Mouse (Mus musculus): ENCODE measurements around the gene Esrrg. TPM values are rescaled to one million over a fixed set of nuclear protein-coding genes. Genes with fewer than 3 reads are reported as not detected.
A peak's percentile ranks its signal among the peaks of the same experiment; 100 is the strongest.

Esrrg gene
- polyA plus RNA-seq, 1 experiment from 2014 or later = 1.2 TPM

DNA sequence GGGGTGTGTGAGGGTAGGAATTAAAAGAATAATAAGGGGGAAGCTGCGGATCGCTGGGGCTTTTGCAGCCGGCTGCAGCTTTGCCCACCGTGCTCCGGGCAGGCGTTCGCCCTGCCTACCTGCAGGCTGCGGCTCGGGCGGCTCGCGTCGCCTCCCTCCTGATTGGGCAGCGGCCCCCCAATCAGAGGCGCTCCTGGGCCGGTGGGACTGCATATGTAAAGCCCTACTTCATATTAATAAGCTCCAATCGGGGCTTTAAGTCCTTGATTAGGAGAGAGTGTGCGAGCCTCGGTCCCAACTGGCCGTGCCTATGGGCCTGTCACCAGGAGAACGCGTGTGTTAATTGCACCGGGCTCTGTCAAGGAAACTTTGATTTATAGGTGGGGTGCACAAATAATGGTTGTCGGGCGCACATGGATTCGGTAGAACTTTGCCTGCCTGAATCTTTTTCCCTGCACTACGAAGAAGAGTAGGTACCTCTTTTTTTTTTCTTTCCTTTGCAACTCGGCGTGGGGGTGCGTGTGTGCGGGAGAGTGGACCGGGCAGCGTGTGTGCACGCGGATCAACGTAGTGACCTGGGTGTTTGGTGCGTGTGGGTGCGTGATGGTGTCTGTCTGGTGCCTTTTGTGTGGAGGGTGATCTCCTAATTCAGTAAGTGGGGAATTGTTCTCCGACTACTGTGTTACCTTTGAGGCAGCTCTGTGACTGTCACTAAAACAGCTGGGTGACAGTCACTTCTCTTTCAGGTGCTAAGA, 389.2 kb downstream of the Esrrg start:
- under 1% methylated on average over 39 of the region's 39 CpGs for WGBS
- DNase-seq (ENCODE audit: low spot score) (peak; percentile 85), ATAC-seq (ENCODE audit: insufficient number of reproducible peaks, low FRiP score, low TSS enrichment, low read depth) (peak; percentile 82)
- Histone ChIP-seq H3K4me2 (ENCODE audit: low read depth, severe bottlenecking) (peak overlapping the region; percentile 80), H3K27ac (replicated peaks; ENCODE audit: low read depth, low read length) (no peak overlapping the region), H3K4me1 (ENCODE audit: control insufficient read depth, insufficient read depth, low read length) (no peaks in the 10 kb centered on the region), H3K9ac (ENCODE audit: low read length) (no peak overlapping the region), H3K36me3 (ENCODE audit: control insufficient read depth, insufficient read depth, low read length) (no peaks in the 10 kb centered on the region), H3K4me3 (ENCODE audit: low read depth, low read length) (peak overlapping the region; percentile 30), H3K27me3 (ENCODE audit: control insufficient read depth, insufficient read depth, low read length) (no peaks in the 10 kb centered on the region), H3K9me3 (ENCODE audit: control insufficient read depth, low read length) (no peaks in the 10 kb centered on the region)

- Histone ChIP-seq H3K4me3 (ENCODE audit: low read depth, low read length) (no peak overlapping the region), H3K4me1 (ENCODE audit: control insufficient read depth, insufficient read depth, low read length) (no peaks in the 10 kb centered on the region), H3K9ac (ENCODE audit: low read length) (no peak overlapping the region), H3K9me3 (ENCODE audit: control insufficient read depth, low read length) (no peaks in the 10 kb centered on the region), H3K4me2 (ENCODE audit: low read depth, severe bottlenecking) (no peak overlapping the region), H3K36me3 (ENCODE audit: control insufficient read depth, insufficient read depth, low read length) (no peaks in the 10 kb centered on the region), H3K27ac (replicated peaks; ENCODE audit: low read depth, low read length) (no peak overlapping the region), H3K27me3 (ENCODE audit: control insufficient read depth, insufficient read depth, low read length) (no peaks in the 10 kb centered on the region)
- no peak for DNase-seq (ENCODE audit: low spot score)
- WGBS = 79% methylated on average over 4 of the region's 4 CpGs
- ATAC-seq (ENCODE audit: insufficient number of reproducible peaks, low FRiP score, low TSS enrichment, low read depth) = no peak
Observed at GRCm38 (mm10) chr1:187999121-187999520, 390.5 kb downstream of the Esrrg start.

DNA sequence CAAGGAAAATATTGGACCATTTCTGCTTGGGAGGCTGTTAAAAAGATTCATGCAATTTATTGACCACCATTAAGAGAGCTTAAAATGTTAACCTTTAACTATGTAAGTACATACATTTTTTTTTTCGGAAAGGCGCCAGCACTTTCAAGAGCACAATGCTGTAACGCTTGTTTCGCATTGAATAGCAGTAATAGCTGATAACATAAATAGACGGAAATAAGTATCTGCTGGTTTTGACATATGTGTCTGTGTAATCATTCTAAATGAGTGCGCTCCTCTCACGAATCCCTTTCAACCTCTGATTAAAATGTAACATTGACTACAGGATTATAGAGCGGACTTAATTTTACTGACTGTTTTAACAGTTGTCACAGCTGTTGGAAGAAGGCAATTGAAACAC, 391.6 kb downstream of the Esrrg start:
- Histone ChIP-seq H3K36me3 (ENCODE audit: control insufficient read depth, insufficient read depth, low read length) (no peaks in the 10 kb centered on the region), H3K27me3 (ENCODE audit: control insufficient read depth, insufficient read depth, low read length) (no peaks in the 10 kb centered on the region), H3K4me1 (ENCODE audit: control insufficient read depth, insufficient read depth, low read length) (no peaks in the 10 kb centered on the region), H3K9ac (ENCODE audit: low read length) (no peak overlapping the region), H3K4me2 (ENCODE audit: low read depth, severe bottlenecking) (no peak overlapping the region), H3K27ac (replicated peaks; ENCODE audit: low read depth, low read length) (no peak overlapping the region), H3K9me3 (ENCODE audit: control insufficient read depth, low read length) (no peaks in the 10 kb centered on the region), H3K4me3 (ENCODE audit: low read depth, low read length) (no peak overlapping the region)
- 76% methylated on average over 8 of the region's 8 CpGs for WGBS
- DNase-seq (ENCODE audit: low spot score) (no peak), ATAC-seq (ENCODE audit: insufficient number of reproducible peaks, low FRiP score, low TSS enrichment, low read depth) (no peak)

DNA sequence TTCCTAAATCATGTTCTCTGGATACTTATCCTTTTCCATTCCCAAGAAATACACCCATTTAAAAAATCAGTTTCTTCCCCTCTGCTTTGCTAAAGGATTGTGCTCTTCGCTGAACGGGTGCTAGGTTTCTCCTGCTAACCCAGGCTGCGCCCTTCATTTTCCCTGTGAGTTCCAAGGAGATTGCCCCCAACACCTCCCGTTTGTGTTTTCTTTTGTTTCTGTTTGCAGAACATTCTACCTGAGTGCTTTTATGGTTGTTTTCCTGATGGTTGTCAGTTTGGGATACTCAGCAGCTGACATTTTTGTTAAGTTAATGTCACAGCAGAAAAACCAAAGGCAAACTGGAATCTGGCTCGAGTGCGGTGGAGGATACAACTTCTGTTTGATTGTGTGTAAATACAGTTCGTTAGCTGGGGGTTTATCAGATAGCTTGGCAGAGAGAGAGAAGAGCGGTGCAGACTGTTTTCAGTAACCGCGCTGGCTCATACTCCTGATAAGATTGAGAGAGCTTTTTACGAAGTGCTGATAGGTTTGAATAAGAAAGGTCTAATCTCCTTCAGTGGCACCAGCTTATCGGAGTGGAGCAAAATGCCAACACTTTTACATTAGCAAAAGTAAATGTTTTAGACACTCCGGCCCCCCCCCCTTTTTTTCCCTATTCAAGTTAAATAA, 398.4 kb downstream of the Esrrg start:
- 73% methylated on average over 13 of the region's 13 CpGs for WGBS
- Histone ChIP-seq H3K4me1 (ENCODE audit: control insufficient read depth, insufficient read depth, low read length) (no peaks in the 10 kb centered on the region), H3K4me3 (ENCODE audit: low read depth, low read length) (no peak overlapping the region), H3K9ac (ENCODE audit: low read length) (no peak overlapping the region), H3K27me3 (ENCODE audit: control insufficient read depth, insufficient read depth, low read length) (no peaks in the 10 kb centered on the region), H3K9me3 (ENCODE audit: control insufficient read depth, low read length) (no peaks in the 10 kb centered on the region), H3K4me2 (ENCODE audit: low read depth, severe bottlenecking) (no peak overlapping the region), H3K27ac (replicated peaks; ENCODE audit: low read depth, low read length) (no peak overlapping the region), H3K36me3 (ENCODE audit: control insufficient read depth, insufficient read depth, low read length) (no peaks in the 10 kb centered on the region)
- DNase-seq (ENCODE audit: low spot score) (no peak), ATAC-seq (ENCODE audit: insufficient number of reproducible peaks, low FRiP score, low TSS enrichment, low read depth) (no peak)

DNA sequence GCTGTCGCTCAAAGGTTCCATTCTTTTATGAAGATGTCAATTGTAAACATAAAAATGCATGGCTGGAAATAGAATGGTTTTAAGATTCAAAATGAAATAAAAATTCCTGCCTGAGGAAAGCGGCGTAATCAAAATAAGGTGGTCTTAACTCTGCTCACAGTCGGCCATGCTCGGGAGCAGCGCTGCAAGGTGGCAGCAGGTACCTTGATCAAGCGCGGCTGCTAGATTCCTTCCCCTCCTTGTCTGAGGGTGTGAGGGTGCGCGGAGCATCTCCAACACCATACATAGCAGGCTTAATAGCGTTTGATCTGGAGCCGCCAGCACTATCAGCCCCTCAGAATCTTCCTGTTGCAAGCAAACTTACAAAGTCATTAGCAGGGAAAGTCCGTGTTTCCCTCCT, 399.9 kb downstream of the Esrrg start:
- Histone ChIP-seq H3K9me3 (ENCODE audit: control insufficient read depth, low read length) (no peaks in the 10 kb centered on the region), H3K4me3 (ENCODE audit: low read depth, low read length) (no peak overlapping the region), H3K27me3 (ENCODE audit: control insufficient read depth, insufficient read depth, low read length) (no peaks in the 10 kb centered on the region), H3K36me3 (ENCODE audit: control insufficient read depth, insufficient read depth, low read length) (no peaks in the 10 kb centered on the region), H3K4me1 (ENCODE audit: control insufficient read depth, insufficient read depth, low read length) (no peaks in the 10 kb centered on the region), H3K4me2 (ENCODE audit: low read depth, severe bottlenecking) (no peak overlapping the region), H3K9ac (ENCODE audit: low read length) (no peak overlapping the region), H3K27ac (replicated peaks; ENCODE audit: low read depth, low read length) (no peak overlapping the region)
- ATAC-seq (ENCODE audit: insufficient number of reproducible peaks, low FRiP score, low TSS enrichment, low read depth) = no peak
- no peak for DNase-seq (ENCODE audit: low spot score)
- 54% methylated on average over 13 of the region's 13 CpGs for WGBS

DNA sequence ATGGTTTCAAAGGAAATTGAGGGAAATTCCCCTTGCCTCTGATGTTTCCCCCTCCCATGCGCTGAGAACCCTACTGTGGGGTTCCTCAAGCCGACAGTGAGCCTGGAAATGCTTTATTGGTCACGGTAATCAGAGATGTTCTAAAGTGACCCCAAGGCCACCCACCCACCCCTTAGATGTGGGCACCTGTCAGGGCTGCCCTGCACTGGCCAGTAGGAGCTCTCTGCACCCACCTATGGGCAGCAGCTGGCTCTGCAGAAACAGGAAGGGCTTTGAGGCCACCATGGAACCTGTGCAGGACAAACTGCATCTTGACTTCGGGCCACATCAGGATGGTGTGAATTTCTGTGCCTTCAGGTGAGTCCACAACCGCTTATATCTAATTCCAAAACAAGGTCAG, 401.3 kb downstream of the Esrrg start:
- Histone ChIP-seq H3K27me3 (ENCODE audit: control insufficient read depth, insufficient read depth, low read length) (no peaks in the 10 kb centered on the region), H3K4me1 (ENCODE audit: control insufficient read depth, insufficient read depth, low read length) (no peaks in the 10 kb centered on the region), H3K4me3 (ENCODE audit: low read depth, low read length) (no peak overlapping the region), H3K36me3 (ENCODE audit: control insufficient read depth, insufficient read depth, low read length) (no peaks in the 10 kb centered on the region), H3K4me2 (ENCODE audit: low read depth, severe bottlenecking) (no peak overlapping the region), H3K27ac (replicated peaks; ENCODE audit: low read depth, low read length) (no peak overlapping the region), H3K9me3 (ENCODE audit: control insufficient read depth, low read length) (no peaks in the 10 kb centered on the region), H3K9ac (ENCODE audit: low read length) (no peak overlapping the region)
- no peak for DNase-seq (ENCODE audit: low spot score)
- no peak for ATAC-seq (ENCODE audit: insufficient number of reproducible peaks, low FRiP score, low TSS enrichment, low read depth)
- 57% methylated on average over 5 of the region's 5 CpGs for WGBS

DNA sequence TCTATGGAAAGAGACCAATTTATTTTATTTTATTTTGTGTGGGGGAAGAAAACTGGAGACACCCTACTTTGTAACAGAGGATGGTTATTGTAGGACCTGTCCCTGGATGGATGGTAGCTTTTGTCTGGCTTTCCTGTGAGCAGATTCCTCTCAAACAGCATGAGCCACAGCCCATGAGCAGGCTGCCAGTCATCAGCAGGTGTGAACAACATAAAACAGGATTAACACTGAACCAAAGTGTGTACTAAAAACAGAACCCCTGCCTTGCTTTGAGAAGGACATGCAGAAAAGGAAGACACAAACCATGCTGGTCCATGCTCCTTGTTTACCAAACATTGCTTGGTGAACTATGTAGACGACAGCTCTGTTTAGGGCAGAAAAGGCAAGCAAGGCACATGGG, 402.3 kb downstream of the Esrrg start:
- H3K27ac ChIP-seq (replicated peaks; ENCODE audit: low read depth, low read length) = no peak overlapping the region
- H3K9ac ChIP-seq (ENCODE audit: low read length) = no peak overlapping the region
- no peaks in the 10 kb centered on the region for H3K9me3 ChIP-seq (ENCODE audit: control insufficient read depth, low read length)
- no peak for ATAC-seq (ENCODE audit: insufficient number of reproducible peaks, low FRiP score, low TSS enrichment, low read depth)
- H3K27me3 ChIP-seq (ENCODE audit: control insufficient read depth, insufficient read depth, low read length) = no peaks in the 10 kb centered on the region
- no peaks in the 10 kb centered on the region for H3K36me3 ChIP-seq (ENCODE audit: control insufficient read depth, insufficient read depth, low read length)
- no peak overlapping the region for H3K4me3 ChIP-seq (ENCODE audit: low read depth, low read length)
- no peak overlapping the region for H3K4me2 ChIP-seq (ENCODE audit: low read depth, severe bottlenecking)
- DNase-seq (ENCODE audit: low spot score) = no peak
- no peaks in the 10 kb centered on the region for H3K4me1 ChIP-seq (ENCODE audit: control insufficient read depth, insufficient read depth, low read length)
- WGBS = 38% methylated on average over 1 of the region's 1 CpGs

DNA sequence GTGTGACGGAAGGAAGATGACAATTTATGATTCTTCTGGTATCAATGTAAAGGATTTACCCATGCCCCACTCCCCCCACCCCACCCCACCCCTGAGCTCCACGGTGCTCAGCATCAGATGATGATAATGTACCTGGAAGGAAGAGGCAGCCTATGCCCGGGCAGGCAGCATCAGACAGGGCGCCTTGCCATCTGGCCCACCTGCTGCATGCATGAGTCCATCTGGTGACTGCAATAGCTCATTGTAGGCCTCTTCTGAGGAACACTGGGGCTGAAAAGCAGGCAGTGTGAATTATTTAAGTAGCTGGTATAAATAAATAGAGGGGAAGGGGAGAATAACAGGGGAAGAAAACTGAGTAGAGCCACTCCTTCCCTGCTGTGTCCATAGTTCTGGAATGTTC, 405.8 kb downstream of the Esrrg start:
- Histone ChIP-seq H3K27ac (replicated peaks; ENCODE audit: low read depth, low read length) (no peak overlapping the region), H3K9me3 (ENCODE audit: control insufficient read depth, low read length) (no peaks in the 10 kb centered on the region), H3K4me3 (ENCODE audit: low read depth, low read length) (no peak overlapping the region), H3K36me3 (ENCODE audit: control insufficient read depth, insufficient read depth, low read length) (no peaks in the 10 kb centered on the region), H3K9ac (ENCODE audit: low read length) (no peak overlapping the region), H3K4me1 (ENCODE audit: control insufficient read depth, insufficient read depth, low read length) (peaks cover 3% of the 10 kb centered on the region; the same call in 1 of the 2 replicates), H3K4me2 (ENCODE audit: low read depth, severe bottlenecking) (no peak overlapping the region), H3K27me3 (ENCODE audit: control insufficient read depth, insufficient read depth, low read length) (no peaks in the 10 kb centered on the region)
- WGBS = 80% methylated on average over 4 of the region's 4 CpGs
- DNase-seq (ENCODE audit: low spot score) (no peak), ATAC-seq (ENCODE audit: insufficient number of reproducible peaks, low FRiP score, low TSS enrichment, low read depth) (no peak)
